Mouse (Mus musculus): ENCODE data around the gene Mto1. TPM values are rescaled to one million over a fixed set of nuclear protein-coding genes. Genes with fewer than 3 reads are reported as not detected.
"Not testable (repeated sequence)": the region's sequence is repeated elsewhere in the genome, so short reads cannot be mapped to it uniquely, and the experiment has no call there.

Gene Mto1
- polyA plus RNA-seq, 1 experiment from 2014 or later = 8.4 TPM

GRCm38 (mm10) chr9:78474270-78474669, 26.3 kb downstream of the Mto1 start:
- ATAC-seq = no peak
- 77% methylated on average over 2 of the region's 2 CpGs for WGBS
- no peak overlapping the region for H3K9ac ChIP-seq (ENCODE audit: low read depth, low read length)
- H3K4me3 ChIP-seq (ENCODE audit: low read depth, low read length) = no peak overlapping the region
- no peak overlapping the region for H3K27ac ChIP-seq (ENCODE audit: low read depth, low read length)
- TF ChIP-seq CTCF (IDR thresholded peaks at IDR 0.05; ENCODE audit: low read depth) = no peak
- peaks cover 47% of the 10 kb centered on the region for H3K36me3 ChIP-seq (ENCODE audit: control insufficient read depth, insufficient read depth)
- no peak overlapping the region for H3K4me2 ChIP-seq (replicated peaks; ENCODE audit: low read depth)
- H3K27me3 ChIP-seq (replicated peaks; ENCODE audit: control insufficient read depth, insufficient read depth, low read length) = no peaks in the 10 kb centered on the region
- H3K4me1 ChIP-seq (replicated peaks; ENCODE audit: control insufficient read depth, insufficient read depth, low read length) = no peaks in the 10 kb centered on the region
- no peaks in the 10 kb centered on the region for H3K9me3 ChIP-seq (ENCODE audit: control insufficient read depth)

GRCm38 (mm10) chr9:78474771-78475382, 26.9 kb downstream of the Mto1 start:
- no peak for ATAC-seq
- Histone ChIP-seq H3K4me2 (replicated peaks; ENCODE audit: low read depth) (no peak overlapping the region), H3K4me3 (ENCODE audit: low read depth, low read length) (no peak overlapping the region), H3K27ac (ENCODE audit: low read depth, low read length) (no peak overlapping the region), H3K4me1 (replicated peaks; ENCODE audit: control insufficient read depth, insufficient read depth, low read length) (no peaks in the 10 kb centered on the region), H3K36me3 (ENCODE audit: control insufficient read depth, insufficient read depth) (peaks cover 44% of the 10 kb centered on the region), H3K9me3 (ENCODE audit: control insufficient read depth) (no peaks in the 10 kb centered on the region), H3K9ac (ENCODE audit: low read depth, low read length) (no peak overlapping the region), H3K27me3 (replicated peaks; ENCODE audit: control insufficient read depth, insufficient read depth, low read length) (no peaks in the 10 kb centered on the region)
- WGBS = 80% methylated on average over 5 of the region's 5 CpGs
- TF ChIP-seq CTCF (IDR thresholded peaks at IDR 0.05; ENCODE audit: low read depth) = no peak

- no peak for TF ChIP-seq CTCF (IDR thresholded peaks at IDR 0.05; ENCODE audit: low read depth)
- no peaks in the 10 kb centered on the region for H3K27me3 ChIP-seq (replicated peaks; ENCODE audit: control insufficient read depth, insufficient read depth, low read length)
- H3K4me1 ChIP-seq (replicated peaks; ENCODE audit: control insufficient read depth, insufficient read depth, low read length) = no peaks in the 10 kb centered on the region
- H3K36me3 ChIP-seq (ENCODE audit: control insufficient read depth, insufficient read depth) = peaks cover 45% of the 10 kb centered on the region
- H3K4me2 ChIP-seq (replicated peaks; ENCODE audit: low read depth) = no peak overlapping the region
- H3K9ac ChIP-seq (ENCODE audit: low read depth, low read length) = no peak overlapping the region
- H3K4me3 ChIP-seq (ENCODE audit: low read depth, low read length) = no peak overlapping the region
- no peak overlapping the region for H3K27ac ChIP-seq (ENCODE audit: low read depth, low read length)
- no peaks in the 10 kb centered on the region for H3K9me3 ChIP-seq (ENCODE audit: control insufficient read depth)
- 91% methylated on average over 2 of the region's 2 CpGs for WGBS
- ATAC-seq = no peak
These were observed 27.4 kb downstream of the Mto1 start for GRCm38 (mm10) chr9:78475383-78475780.

- no peak for ATAC-seq
- Histone ChIP-seq H3K9ac (ENCODE audit: low read depth, low read length) (no peak overlapping the region), H3K27ac (ENCODE audit: low read depth, low read length) (no peak overlapping the region), H3K4me2 (replicated peaks; ENCODE audit: low read depth) (no peak overlapping the region), H3K36me3 (ENCODE audit: control insufficient read depth, insufficient read depth) (peaks cover 41% of the 10 kb centered on the region), H3K27me3 (replicated peaks; ENCODE audit: control insufficient read depth, insufficient read depth, low read length) (no peaks in the 10 kb centered on the region), H3K9me3 (ENCODE audit: control insufficient read depth) (no peaks in the 10 kb centered on the region), H3K4me1 (replicated peaks; ENCODE audit: control insufficient read depth, insufficient read depth, low read length) (no peaks in the 10 kb centered on the region), H3K4me3 (ENCODE audit: low read depth, low read length) (no peak overlapping the region)
- WGBS = 83% methylated on average over 4 of the region's 4 CpGs
- no peak for TF ChIP-seq CTCF (IDR thresholded peaks at IDR 0.05; ENCODE audit: low read depth)
These were observed 27.9 kb downstream of the Mto1 start for GRCm38 (mm10) chr9:78475873-78476272.

- no peak for TF ChIP-seq CTCF (IDR thresholded peaks at IDR 0.05; ENCODE audit: low read depth)
- no peak for ATAC-seq
- H3K36me3 ChIP-seq (ENCODE audit: control insufficient read depth, insufficient read depth) = peaks cover 36% of the 10 kb centered on the region
- no peak overlapping the region for H3K4me3 ChIP-seq (ENCODE audit: low read depth, low read length)
- H3K4me1 ChIP-seq (replicated peaks; ENCODE audit: control insufficient read depth, insufficient read depth, low read length) = no peaks in the 10 kb centered on the region
- no peaks in the 10 kb centered on the region for H3K9me3 ChIP-seq (ENCODE audit: control insufficient read depth)
- H3K27ac ChIP-seq (ENCODE audit: low read depth, low read length) = no peak overlapping the region
- no peaks in the 10 kb centered on the region for H3K27me3 ChIP-seq (replicated peaks; ENCODE audit: control insufficient read depth, insufficient read depth, low read length)
- 30% methylated on average over 1 of the region's 1 CpGs for WGBS
- H3K9ac ChIP-seq (ENCODE audit: low read depth, low read length) = no peak overlapping the region
- H3K4me2 ChIP-seq (replicated peaks; ENCODE audit: low read depth) = no peak overlapping the region
These were observed 28.6 kb downstream of the Mto1 start for GRCm38 (mm10) chr9:78476531-78477020.

- H3K27me3 ChIP-seq (replicated peaks; ENCODE audit: control insufficient read depth, insufficient read depth, low read length) = no peaks in the 10 kb centered on the region
- 6% methylated on average over 5 of the region's 5 CpGs for WGBS
- no peak overlapping the region for H3K9ac ChIP-seq (ENCODE audit: low read depth, low read length)
- no peak overlapping the region for H3K27ac ChIP-seq (ENCODE audit: low read depth, low read length)
- no peak overlapping the region for H3K4me2 ChIP-seq (replicated peaks; ENCODE audit: low read depth)
- H3K36me3 ChIP-seq (ENCODE audit: control insufficient read depth, insufficient read depth) = peaks cover 33% of the 10 kb centered on the region
- H3K9me3 ChIP-seq (ENCODE audit: control insufficient read depth) = no peaks in the 10 kb centered on the region
- no peak overlapping the region for H3K4me3 ChIP-seq (ENCODE audit: low read depth, low read length)
- no peaks in the 10 kb centered on the region for H3K4me1 ChIP-seq (replicated peaks; ENCODE audit: control insufficient read depth, insufficient read depth, low read length)
- TF ChIP-seq CTCF (IDR thresholded peaks at IDR 0.05; ENCODE audit: low read depth) = peak; percentile 80
- peak; percentile 4; the same call in 1 of the 2 replicates for ATAC-seq
These were observed 29.1 kb downstream of the Mto1 start for GRCm38 (mm10) chr9:78477021-78477551.

GRCm38 (mm10) chr9:78478009-78478605, 30.1 kb downstream of the Mto1 start:
- H3K9ac ChIP-seq (ENCODE audit: low read depth, low read length); H3K9me3 ChIP-seq (ENCODE audit: control insufficient read depth); H3K4me3 ChIP-seq (ENCODE audit: low read depth, low read length); H3K27me3 ChIP-seq (replicated peaks; ENCODE audit: control insufficient read depth, insufficient read depth, low read length); ATAC-seq; H3K4me2 ChIP-seq (replicated peaks; ENCODE audit: low read depth); H3K4me1 ChIP-seq (replicated peaks; ENCODE audit: control insufficient read depth, insufficient read depth, low read length): not testable (repeated sequence)
- H3K27ac ChIP-seq (ENCODE audit: low read depth, low read length) = peak overlapping the region; percentile 11; the same call in 1 of the 2 replicates
- peaks cover 33% of the 10 kb centered on the region for H3K36me3 ChIP-seq (ENCODE audit: control insufficient read depth, insufficient read depth)
- WGBS = 49% methylated on average over 1 of the region's 1 CpGs

GRCm38 (mm10) chr9:78479308-78479707, 31.3 kb downstream of the Mto1 start:
- 19% methylated on average over 6 of the region's 8 CpGs for WGBS

GRCm38 (mm10) chr9:78480227-78480626, 32.2 kb downstream of the Mto1 start:
- WGBS = under 1% methylated on average over 13 of the region's 13 CpGs

More at GRCm38 (mm10) chr9:78479308-78479707, 31.3 kb downstream of the Mto1 start:
- Histone ChIP-seq H3K36me3 (ENCODE audit: control insufficient read depth, insufficient read depth) (peaks cover 25% of the 10 kb centered on the region), H3K4me2 (replicated peaks; ENCODE audit: low read depth) (peak overlapping the region; percentile 67), H3K4me3 (ENCODE audit: low read depth, low read length) (peak overlapping the region; percentile 23; the same call in 1 of the 2 replicates)
- ATAC-seq; H3K27me3 ChIP-seq (replicated peaks; ENCODE audit: control insufficient read depth, insufficient read depth, low read length); H3K9ac ChIP-seq (ENCODE audit: low read depth, low read length); H3K4me1 ChIP-seq (replicated peaks; ENCODE audit: control insufficient read depth, insufficient read depth, low read length); H3K9me3 ChIP-seq (ENCODE audit: control insufficient read depth); H3K27ac ChIP-seq (ENCODE audit: low read depth, low read length): not testable (repeated sequence)

More at GRCm38 (mm10) chr9:78480227-78480626, 32.2 kb downstream of the Mto1 start:
- H3K9ac ChIP-seq (ENCODE audit: low read depth, low read length) = peak overlapping the region; percentile 99
- H3K4me2 ChIP-seq (replicated peaks; ENCODE audit: low read depth) = peak overlapping the region; percentile 67
- ATAC-seq; H3K9me3 ChIP-seq (ENCODE audit: control insufficient read depth); H3K4me1 ChIP-seq (replicated peaks; ENCODE audit: control insufficient read depth, insufficient read depth, low read length); H3K27me3 ChIP-seq (replicated peaks; ENCODE audit: control insufficient read depth, insufficient read depth, low read length): not testable (repeated sequence)
- H3K4me3 ChIP-seq (ENCODE audit: low read depth, low read length) = peak overlapping the region; percentile 98
- peaks cover 23% of the 10 kb centered on the region for H3K36me3 ChIP-seq (ENCODE audit: control insufficient read depth, insufficient read depth)
- H3K27ac ChIP-seq (ENCODE audit: low read depth, low read length) = peak overlapping the region; percentile 97; the same call in 1 of the 2 replicates

Measured in intestine, postnatal 0 days (tissue).